Mouse (Mus musculus) liver, adult 2 months (tissue): ENCODE results near the gene Olfr672.
"Not testable (repeated sequence)": the region's sequence is repeated elsewhere in the genome, so short reads cannot be mapped to it uniquely, and the experiment has no call there.

Experiments
- CTCF ChIP-seq: fragments of 200-500 bp; IDR thresholded peaks from 2 replicates; pipeline ENCODE4 v1.5.1; 2011; ENCODE audit warnings: low read depth, low read length, control low read depth
- POLR2A ChIP-seq: fragments of 200-500 bp; IDR thresholded peaks from 2 replicates; pipeline ENCODE4 v1.6.1; 2011; ENCODE audit warnings: low read length, control low read depth; ENCODE audit not compliant: insufficient read depth; ENCODE audit errors: extremely low read depth

GRCm38 (mm10) chr7:105033836-105034235 is 32.0 kb upstream of the Olfr672 start:
- TF ChIP-seq CTCF, POLR2A: not testable (repeated sequence)
